Mouse (Mus musculus) T-cell, adult 66 days (primary cell): Measurements from ENCODE around the gene Calhm4. TPM values are rescaled to one million over a fixed set of nuclear protein-coding genes. Genes with fewer than 3 reads are reported as not detected.

Source experiments
- total RNA-seq, 2 experiments: library from RNA; stranded (reverse); gene quantifications; 3 replicates in 1 of 2; 4 replicates in 1 of 2; pipeline ENCODE4 v1.2.4; 2023

Calhm4 gene
- not detected for total RNA-seq

DNA sequence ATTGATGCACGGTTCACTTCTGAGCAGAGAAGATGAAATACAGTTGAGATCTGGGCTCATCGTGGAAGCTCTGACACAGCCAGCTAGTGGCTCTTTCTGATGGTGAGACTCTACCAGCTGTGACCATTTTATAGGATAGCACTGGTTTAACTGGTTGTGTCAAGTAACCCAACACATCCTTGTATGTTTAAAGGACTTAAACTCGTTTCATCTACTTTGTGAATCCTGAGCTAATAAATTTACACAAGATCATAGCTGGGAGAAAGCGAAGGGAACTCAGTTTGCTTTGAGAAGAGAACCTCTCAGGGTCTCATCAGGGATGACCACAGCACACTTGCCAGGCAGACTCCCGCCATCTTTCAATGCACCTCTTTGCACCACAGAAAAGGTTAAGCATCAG lies at the start of gene Calhm4:
Calhm4 (minus strand) TSS at position 101 of the 400 bp plus-strand sequence.

DNA sequence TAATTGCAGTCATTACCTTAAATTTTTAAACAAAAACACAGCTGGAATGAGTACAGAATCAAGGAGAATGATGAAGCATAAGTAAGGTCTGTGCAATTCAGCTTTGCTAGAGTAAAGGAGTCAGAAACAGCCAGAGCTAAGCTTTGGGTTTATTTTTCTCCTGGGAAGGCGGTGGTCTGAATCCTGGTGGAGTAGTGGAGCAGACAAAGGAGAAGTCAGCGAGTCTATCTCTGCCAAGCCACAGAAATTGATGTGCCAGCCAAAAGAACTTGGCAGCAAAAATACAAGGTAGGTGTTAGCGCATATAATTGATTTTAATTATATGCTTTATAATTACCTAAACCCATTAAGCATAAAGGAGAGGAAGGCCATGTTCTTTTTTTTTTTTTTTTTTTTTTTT lies 6.7 kb downstream of the Calhm4 start, which contains the start of gene Trappc3l:
Trappc3l (plus strand) TSS at position 197 of the 400 bp plus-strand sequence.

DNA sequence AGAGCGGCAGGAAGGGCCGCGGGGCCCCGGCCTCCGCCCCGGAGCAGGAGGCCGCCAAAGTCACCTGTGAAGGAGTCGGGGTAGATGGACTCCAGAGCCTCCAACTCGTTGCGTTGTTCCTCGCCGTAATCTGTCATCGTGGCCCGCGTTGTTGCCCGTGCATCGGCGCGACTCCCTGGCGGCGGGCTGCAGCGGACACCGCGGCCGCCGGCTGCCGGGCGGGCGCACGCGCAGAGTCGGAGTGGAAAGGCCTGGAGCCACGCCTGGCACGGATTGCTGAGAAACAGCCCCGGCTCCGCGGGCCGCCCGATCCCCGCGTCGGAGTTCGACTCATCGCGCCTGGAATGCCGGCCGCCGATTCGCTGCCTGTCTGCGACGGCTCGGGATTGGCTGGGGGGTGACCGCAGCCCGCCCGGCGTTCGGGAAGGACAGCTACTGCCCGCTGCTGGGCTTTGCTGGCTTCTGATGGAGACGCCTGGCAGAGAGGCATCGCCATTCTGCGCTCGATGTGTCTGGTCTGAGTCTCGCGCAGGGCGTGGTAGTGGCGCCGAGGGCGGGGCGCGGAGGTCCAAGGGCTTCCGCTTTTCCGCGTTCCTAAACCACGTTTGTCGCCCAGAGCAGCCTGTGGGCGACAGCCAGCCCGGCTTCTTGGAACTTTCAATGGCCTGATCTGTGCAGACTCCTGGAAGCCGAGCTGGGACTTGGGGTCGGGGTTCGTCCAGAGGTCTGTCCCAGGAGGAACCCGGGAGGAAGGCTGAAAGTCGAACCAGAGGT lies 24.6 kb downstream of the Calhm4 start, which contains the start of gene Rwdd1:
Rwdd1 (minus strand) TSS at position 323 of the 774 bp plus-strand sequence.

Other genes starting within 250 kb of the Calhm4 start
- gene Sult3a1, start 186.6 kb downstream of the Calhm4 start, total RNA-seq, result not detected
- not detected for gene Rsph4a, start 139.2 kb downstream of the Calhm4 start, total RNA-seq
- gene Zup1, start 93.0 kb downstream of the Calhm4 start, total RNA-seq, result 10 to 100 TPM; 89.2 to 91.0 TPM
- 10 to 100 TPM; 53.2 to 66.0 TPM for gene Rwdd1, start 24.7 kb downstream of the Calhm4 start, total RNA-seq
- not detected for gene Trappc3l, start 6.7 kb downstream of the Calhm4 start, total RNA-seq
- not detected for gene Calhm5, start 52.2 kb upstream of the Calhm4 start, total RNA-seq
- 10 to 100 TPM; 18.4 to 19.1 TPM for gene Calhm6, start 83.7 kb upstream of the Calhm4 start, total RNA-seq
- gene Dse, start 163.4 kb upstream of the Calhm4 start, total RNA-seq, result 10 to 100 TPM; 20.2 to 22.3 TPM
- 100 to 1,000 TPM; 103 to 112 TPM for gene Tspyl1, start 237.9 kb upstream of the Calhm4 start, total RNA-seq